Mouse (Mus musculus) kidney, embryonic 14.5 days (tissue): ENCODE data around the gene H2-Q2. TPM values are rescaled to one million over a fixed set of nuclear protein-coding genes. Genes with fewer than 3 reads are reported as not detected.
"Not testable (repeated sequence)": the region's sequence is repeated elsewhere in the genome, so short reads cannot be mapped to it uniquely, and the experiment has no call there.

Source experiments
- ATAC-seq: fragments of 200-750 bp; cut with Nextera tagmentation; 2 replicates; pipeline ENCODE4 v1.8.0; 2017; ENCODE audit warnings: moderate number of reproducible peaks, mild to moderate bottlenecking, moderate TSS enrichment, moderate library complexity; ENCODE audit not compliant: low FRiP score, low TSS enrichment
- H3K27ac ChIP-seq: fragments of 300-500 bp; sonication (generic); 2 replicates; pipeline ENCODE4 v1.5.1; 2014; ENCODE audit warnings: low read depth, mild to moderate bottlenecking, low read length, moderate library complexity, mixed read lengths
- H3K27me3 ChIP-seq: fragments of 300-500 bp; sonication (generic); 2 replicates; pipeline ENCODE4 v1.6.1; 2014; ENCODE audit warnings: mild to moderate bottlenecking, low read length; ENCODE audit not compliant: control insufficient read depth, insufficient read depth
- H3K36me3 ChIP-seq: fragments of 300-500 bp; sonication (generic); 2 replicates; pipeline ENCODE4 v1.6.1; 2014; ENCODE audit warnings: low read length, mixed read lengths; ENCODE audit not compliant: control insufficient read depth, insufficient read depth
- H3K4me1 ChIP-seq: fragments of 300-500 bp; sonication (generic); 2 replicates; pipeline ENCODE4 v1.6.1; 2014; ENCODE audit warnings: low read length, mixed read lengths; ENCODE audit not compliant: control insufficient read depth, insufficient read depth
- H3K4me2 ChIP-seq: fragments of 300-500 bp; sonication (generic); replicated peaks from 2 replicates; pipeline ENCODE4 v1.6.1; 2014; ENCODE audit warnings: low read depth, mild to moderate bottlenecking, low read length
- H3K4me3 ChIP-seq: fragments of 300-500 bp; sonication (generic); 2 replicates; pipeline ENCODE4 v1.5.1; 2014; ENCODE audit warnings: mild to moderate bottlenecking, low read length
- H3K9ac ChIP-seq: fragments of 300-500 bp; sonication (generic); 2 replicates; pipeline ENCODE4 v1.6.1; 2014; ENCODE audit warnings: low read depth, mild to moderate bottlenecking, low read length, moderate library complexity
- H3K9me3 ChIP-seq: fragments of 300-500 bp; sonication (generic); 2 replicates; pipeline ENCODE4 v1.6.1; 2016; ENCODE audit warnings: low read length; ENCODE audit not compliant: control insufficient read depth
- WGBS: fragments of 180-500 bp; shearing (Covaris S2); extraction: QIAGEN DNeasy Blood & Tissue Kit; methylation state at CpG from one replicate; pipeline ENCODE4 v1.1.7; 2014; 5-methylcytosine and 5-hydroxymethylcytosine counted together
- polyA plus RNA-seq: library from polyadenylated mRNA; unstranded; fragments of >200 nt; fragmentation: Nextera tagmentation; extraction: Ambion mirVana; gene quantifications from 2 replicates; pipeline ENCODE4 v1.2.1, GENCODE M21; 2014

The H2-Q2 gene
- polyA plus RNA-seq, 1 experiment from 2014 or later = 0.24 TPM

GRCm38 (mm10) chr17:35320327-35321081 lies 21.5 kb upstream of the H2-Q2 start, which contains the start of gene H2-Q1:
Gene H2-Q1, plus strand, starts transcription at chr17:35320405.
- peak within 1 kb of the TSS; percentile 23; the same call in 1 of the 2 replicates for H3K9ac ChIP-seq
- peaks cover 24% of the 10 kb centered on the region for H3K27me3 ChIP-seq
- WGBS = 2% methylated on average over 55 of the region's 55 CpGs
- no peaks in the 10 kb centered on the region for H3K36me3 ChIP-seq
- H3K27ac ChIP-seq = no peak within 1 kb of the TSS
- peak within 1 kb of the TSS; percentile 37 for H3K4me3 ChIP-seq
- H3K9me3 ChIP-seq = no peaks in the 10 kb centered on the region
- 0 out of 2 replicates have a peak, but pooled peaks cover 6% of the 10 kb centered on the region for H3K4me1 ChIP-seq
- ATAC-seq = no peak
- peak within 1 kb of the TSS; percentile 72 for H3K4me2 ChIP-seq

GRCm38 (mm10) chr17:35325124-35325523 lies 16.9 kb upstream of the H2-Q2 start:
- H3K36me3 ChIP-seq, H3K9me3 ChIP-seq, H3K4me3 ChIP-seq, H3K27ac ChIP-seq, H3K4me1 ChIP-seq, H3K4me2 ChIP-seq, H3K9ac ChIP-seq, ATAC-seq: not testable (repeated sequence)
- peaks cover 12% of the 10 kb centered on the region for H3K27me3 ChIP-seq
- 56% methylated on average over 1 of the region's 1 CpGs for WGBS

- H3K36me3 ChIP-seq, H3K9ac ChIP-seq, H3K4me2 ChIP-seq, H3K4me1 ChIP-seq, ATAC-seq, H3K4me3 ChIP-seq, H3K27ac ChIP-seq, H3K27me3 ChIP-seq, H3K9me3 ChIP-seq: not testable (repeated sequence)
These were observed 16.0 kb upstream of the H2-Q2 start for GRCm38 (mm10) chr17:35326000-35326399.

- not testable (repeated sequence) for H3K4me1 ChIP-seq, H3K4me3 ChIP-seq, H3K27me3 ChIP-seq, H3K9me3 ChIP-seq, H3K27ac ChIP-seq, H3K4me2 ChIP-seq, H3K9ac ChIP-seq, ATAC-seq, H3K36me3 ChIP-seq
- 64% methylated on average over 3 of the region's 3 CpGs for WGBS
These were observed 12.3 kb upstream of the H2-Q2 start for GRCm38 (mm10) chr17:35329714-35330113.

GRCm38 (mm10) chr17:35331546-35331945 lies 10.5 kb upstream of the H2-Q2 start:
- not testable (repeated sequence) for H3K4me3 ChIP-seq, H3K27ac ChIP-seq, H3K9ac ChIP-seq, H3K4me2 ChIP-seq, H3K4me1 ChIP-seq, H3K27me3 ChIP-seq, H3K9me3 ChIP-seq, ATAC-seq, H3K36me3 ChIP-seq
- WGBS = 54% methylated on average over 6 of the region's 6 CpGs

- WGBS = 3% methylated on average over 44 of the region's 46 CpGs
- peak overlapping the region; percentile 41 for H3K4me3 ChIP-seq
- no peak for ATAC-seq
- peak overlapping the region; percentile 65 for H3K4me2 ChIP-seq
- peaks cover 37% of the 10 kb centered on the region for H3K27me3 ChIP-seq
- H3K27ac ChIP-seq = no peak overlapping the region
- H3K9me3 ChIP-seq = no peaks in the 10 kb centered on the region
- H3K4me1 ChIP-seq = peaks cover 5% of the 10 kb centered on the region; the same call in 1 of the 2 replicates
- H3K36me3 ChIP-seq = no peaks in the 10 kb centered on the region
- H3K9ac ChIP-seq = 0 out of 2 replicates have a peak overlapping the region, but pooled peaks have one; percentile 18
These were observed 852 bp downstream of the H2-Q2 start for GRCm38 (mm10) chr17:35342711-35343476.

GRCm38 (mm10) chr17:35347659-35348058 lies 5.6 kb downstream of the H2-Q2 start:
- not testable (repeated sequence) for H3K4me3 ChIP-seq, H3K27ac ChIP-seq, H3K4me2 ChIP-seq, H3K9me3 ChIP-seq, H3K36me3 ChIP-seq, H3K9ac ChIP-seq, ATAC-seq, H3K4me1 ChIP-seq
- peaks cover 14% of the 10 kb centered on the region for H3K27me3 ChIP-seq

GRCm38 (mm10) chr17:35353275-35353674 lies 11.2 kb downstream of the H2-Q2 start:
- 57% methylated on average over 6 of the region's 6 CpGs for WGBS
- not testable (repeated sequence) for H3K27me3 ChIP-seq

GRCm38 (mm10) chr17:35354071-35354470 lies 12.0 kb downstream of the H2-Q2 start:
- Histone ChIP-seq H3K36me3 (no peaks in the 10 kb centered on the region), H3K27ac (no peak overlapping the region), H3K9ac (no peak overlapping the region), H3K27me3 (peaks cover 5% of the 10 kb centered on the region; the same call in 1 of the 2 replicates), H3K4me1 (0 out of 2 replicates have a peak, but pooled peaks cover under 1% of the 10 kb centered on the region), H3K9me3 (no peaks in the 10 kb centered on the region), H3K4me2 (no peak overlapping the region), H3K4me3 (no peak overlapping the region)
- ATAC-seq = no peak
- WGBS = 73% methylated on average over 2 of the region's 2 CpGs

More at GRCm38 (mm10) chr17:35353275-35353674, 11.2 kb downstream of the H2-Q2 start:
- ATAC-seq, H3K36me3 ChIP-seq, H3K4me3 ChIP-seq, H3K9me3 ChIP-seq, H3K4me1 ChIP-seq, H3K27ac ChIP-seq, H3K4me2 ChIP-seq, H3K9ac ChIP-seq: not testable (repeated sequence)
